Mouse (Mus musculus) heart, embryonic 10.5 days (tissue): ENCODE results near the gene Elmod1. TPM values are rescaled to one million over a fixed set of nuclear protein-coding genes. Genes with fewer than 3 reads are reported as not detected.

Experiments
- DNase-seq: peaks from one replicate; pipeline ENCODE4 v3.0.0-alpha.2; 2017; ENCODE audit warnings: low spot score
- H3K27ac ChIP-seq: fragments of 300-500 bp; sonication (generic); 2 replicates; pipeline ENCODE4 v1.5.1; 2016; ENCODE audit warnings: mild to moderate bottlenecking
- H3K27me3 ChIP-seq: fragments of 300-500 bp; sonication (generic); 2 replicates; pipeline ENCODE4 v1.6.1; 2016; ENCODE audit warnings: mild to moderate bottlenecking; ENCODE audit not compliant: poor library complexity, insufficient read depth, severe bottlenecking
- H3K36me3 ChIP-seq: fragments of 300-500 bp; sonication (generic); 2 replicates; pipeline ENCODE4 v1.6.1; 2016; ENCODE audit warnings: mild to moderate bottlenecking, moderate library complexity
- H3K4me1 ChIP-seq: fragments of 300-500 bp; sonication (generic); 2 replicates; pipeline ENCODE4 v1.6.1; 2016; ENCODE audit warnings: mild to moderate bottlenecking
- H3K4me3 ChIP-seq: fragments of 300-500 bp; sonication (generic); 2 replicates; pipeline ENCODE4 v1.5.1; 2016; ENCODE audit warnings: mild to moderate bottlenecking, moderate library complexity
- H3K9me3 ChIP-seq: fragments of 300-500 bp; sonication (generic); 2 replicates; pipeline ENCODE4 v1.6.1; 2016; ENCODE audit warnings: mild to moderate bottlenecking, moderate library complexity
- WGBS: fragments of 180-500 bp; shearing (Covaris S2); methylation state at CpG from one replicate; pipeline ENCODE4 v1.1.7; 2016; 5-methylcytosine and 5-hydroxymethylcytosine counted together
- polyA plus RNA-seq: library from polyadenylated mRNA; unstranded; fragments of >200 nt; fragmentation: Nextera tagmentation; extraction: Ambion mirVana; gene quantifications from 2 replicates; pipeline ENCODE4 v1.2.1, GENCODE M21; 2016

Gene Elmod1
- polyA plus RNA-seq, 1 experiment from 2014 or later, result not detected

DNA sequence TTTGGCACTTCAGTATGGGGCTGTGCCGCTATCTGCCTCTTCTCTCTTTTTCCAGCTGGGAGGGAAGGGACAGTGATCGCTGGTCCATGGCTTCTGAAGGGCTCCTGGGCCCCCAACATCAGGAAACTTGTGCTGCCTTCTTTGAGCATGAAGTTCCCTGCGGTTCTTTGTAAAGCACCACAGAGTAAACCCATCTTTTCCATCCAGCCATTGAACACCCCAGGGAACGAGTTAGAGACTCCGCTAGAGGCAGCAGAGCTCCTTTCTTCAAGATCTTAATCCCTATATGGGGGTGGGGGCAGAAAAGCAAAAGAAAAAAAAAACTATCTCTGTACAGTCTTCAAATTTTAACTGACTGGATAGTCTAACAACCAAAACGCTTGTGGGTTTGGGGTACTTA is 20.2 kb downstream of the Elmod1 start:
- Histone ChIP-seq H3K9me3 (no peaks in the 10 kb centered on the region), H3K36me3 (no peaks in the 10 kb centered on the region), H3K4me1 (0 out of 2 replicates have a peak, but pooled peaks cover 2% of the 10 kb centered on the region), H3K4me3 (no peak overlapping the region), H3K27me3 (no peaks in the 10 kb centered on the region), H3K27ac (no peak overlapping the region)
- DNase-seq, result no peak
- WGBS, result 28% methylated on average over 6 of the region's 6 CpGs

- no peak for DNase-seq
- Histone ChIP-seq H3K9me3 (no peaks in the 10 kb centered on the region), H3K27me3 (no peaks in the 10 kb centered on the region), H3K4me3 (no peak overlapping the region), H3K36me3 (no peaks in the 10 kb centered on the region), H3K27ac (no peak overlapping the region), H3K4me1 (no peaks in the 10 kb centered on the region)
- WGBS, result 95% methylated on average over 2 of the region's 2 CpGs
These were observed 27.6 kb downstream of the Elmod1 start for GRCm38 (mm10) chr9:53947463-53947862.

- H3K9me3 ChIP-seq, result no peaks in the 10 kb centered on the region
- DNase-seq, result no peak
- 82% methylated on average over 3 of the region's 3 CpGs for WGBS
- no peak overlapping the region for H3K27ac ChIP-seq
- no peaks in the 10 kb centered on the region for H3K27me3 ChIP-seq
- H3K4me3 ChIP-seq, result no peak overlapping the region
- no peaks in the 10 kb centered on the region for H3K36me3 ChIP-seq
- H3K4me1 ChIP-seq, result 0 out of 2 replicates have a peak, but pooled peaks cover 4% of the 10 kb centered on the region
These were observed 36.5 kb downstream of the Elmod1 start for GRCm38 (mm10) chr9:53938555-53938954.

- Histone ChIP-seq H3K4me3 (no peak overlapping the region), H3K27ac (no peak overlapping the region), H3K36me3 (no peaks in the 10 kb centered on the region), H3K9me3 (no peaks in the 10 kb centered on the region), H3K4me1 (0 out of 2 replicates have a peak, but pooled peaks cover 4% of the 10 kb centered on the region), H3K27me3 (no peaks in the 10 kb centered on the region)
- no peak for DNase-seq
- WGBS, result 72% methylated on average over 13 of the region's 13 CpGs
These were observed 40.9 kb downstream of the Elmod1 start for GRCm38 (mm10) chr9:53934179-53934578.

GRCm38 (mm10) chr9:53933375-53933774 is 41.7 kb downstream of the Elmod1 start:
- no peak for DNase-seq
- WGBS, result 83% methylated on average over 4 of the region's 4 CpGs
- H3K36me3 ChIP-seq, result no peaks in the 10 kb centered on the region

GRCm38 (mm10) chr9:53930906-53931305 is 44.2 kb downstream of the Elmod1 start:
- no peaks in the 10 kb centered on the region for H3K9me3 ChIP-seq
- H3K4me1 ChIP-seq, result 0 out of 2 replicates have a peak, but pooled peaks cover under 1% of the 10 kb centered on the region
- no peaks in the 10 kb centered on the region for H3K27me3 ChIP-seq
- 34% methylated on average over 7 of the region's 7 CpGs for WGBS
- H3K27ac ChIP-seq, result no peak overlapping the region
- H3K36me3 ChIP-seq, result no peaks in the 10 kb centered on the region
- DNase-seq, result no peak
- no peak overlapping the region for H3K4me3 ChIP-seq

More at GRCm38 (mm10) chr9:53933375-53933774, 41.7 kb downstream of the Elmod1 start:
- H3K4me1 ChIP-seq, result 0 out of 2 replicates have a peak, but pooled peaks cover 4% of the 10 kb centered on the region
- H3K9me3 ChIP-seq, result no peaks in the 10 kb centered on the region
- H3K27ac ChIP-seq, result no peak overlapping the region
- H3K4me3 ChIP-seq, result no peak overlapping the region
- no peaks in the 10 kb centered on the region for H3K27me3 ChIP-seq

- 87% methylated on average over 1 of the region's 1 CpGs for WGBS
- Histone ChIP-seq H3K9me3 (no peaks in the 10 kb centered on the region), H3K4me1 (no peaks in the 10 kb centered on the region), H3K27me3 (no peaks in the 10 kb centered on the region), H3K27ac (no peak overlapping the region), H3K36me3 (no peaks in the 10 kb centered on the region), H3K4me3 (no peak overlapping the region)
- DNase-seq, result no peak
These were observed 54.0 kb downstream of the Elmod1 start for GRCm38 (mm10) chr9:53921061-53921460.

DNA sequence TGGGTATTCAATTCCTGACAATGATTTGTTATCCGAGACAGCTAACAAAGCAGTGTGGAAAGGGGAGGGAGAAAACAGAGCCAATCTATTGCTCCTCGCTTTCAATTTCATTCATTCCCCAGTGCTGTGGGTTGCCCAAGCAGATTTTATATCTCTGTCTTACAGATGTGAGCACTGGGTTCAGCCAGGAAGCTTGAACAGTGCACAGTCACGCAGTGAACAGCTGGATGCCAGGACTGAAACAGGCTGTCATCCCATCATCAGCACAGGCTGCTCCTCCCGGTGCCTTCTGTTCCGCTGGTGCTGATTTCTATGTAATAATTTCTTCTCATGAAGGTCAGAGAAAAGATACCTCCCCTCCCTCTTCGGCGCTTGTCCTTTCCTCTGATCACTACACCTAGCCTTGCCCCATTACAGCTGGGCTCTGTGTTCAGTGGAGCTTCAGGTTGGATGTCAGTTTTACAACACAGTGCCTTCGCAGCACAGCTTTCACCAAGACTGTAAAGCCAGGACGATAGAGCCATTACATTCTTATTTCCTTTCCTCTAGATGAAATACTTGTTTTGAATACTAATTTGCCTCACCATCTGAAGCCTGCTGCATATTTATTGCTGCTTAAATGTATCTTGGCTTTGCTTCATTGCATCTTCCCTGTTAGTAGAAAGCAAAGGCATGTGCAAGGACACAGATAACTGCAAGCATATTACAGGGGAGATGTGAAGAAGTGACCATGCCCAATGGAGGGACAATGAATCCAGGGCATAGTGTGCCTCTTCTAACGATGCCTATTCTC is 59.0 kb downstream of the Elmod1 start:
- WGBS, result 74% methylated on average over 10 of the region's 10 CpGs
- DNase-seq, result no peak

DNA sequence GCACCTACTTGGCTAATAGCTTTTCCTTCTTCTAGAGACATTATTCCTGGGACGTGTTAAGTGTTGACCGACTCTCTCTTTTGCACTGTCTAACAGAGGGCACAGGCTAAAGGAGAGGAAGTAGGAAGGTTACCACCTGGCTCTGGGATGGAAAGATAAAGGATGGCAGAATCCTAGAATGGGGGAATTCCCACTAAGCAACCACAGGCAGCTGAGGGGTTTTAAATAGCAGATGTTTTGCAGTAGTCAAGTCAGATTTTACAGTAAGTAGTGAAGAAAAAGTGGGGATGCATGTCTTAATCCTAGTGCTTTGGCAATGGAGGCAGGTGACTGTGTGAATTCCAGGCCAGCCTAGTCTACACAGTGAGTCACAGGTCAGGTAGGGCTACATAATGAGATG is 64.3 kb downstream of the Elmod1 start:
- no peak overlapping the region for H3K4me3 ChIP-seq
- WGBS, result 75% methylated on average over 2 of the region's 2 CpGs
- H3K4me1 ChIP-seq, result no peaks in the 10 kb centered on the region
- no peaks in the 10 kb centered on the region for H3K9me3 ChIP-seq
- no peaks in the 10 kb centered on the region for H3K36me3 ChIP-seq
- no peak overlapping the region for H3K27ac ChIP-seq
- no peak for DNase-seq
- H3K27me3 ChIP-seq, result no peaks in the 10 kb centered on the region

More for the DNA sequence above, 59.0 kb downstream of the Elmod1 start:
- Histone ChIP-seq H3K27ac (no peak overlapping the region), H3K27me3 (no peaks in the 10 kb centered on the region), H3K4me3 (no peak overlapping the region), H3K9me3 (no peaks in the 10 kb centered on the region), H3K4me1 (no peaks in the 10 kb centered on the region), H3K36me3 (no peaks in the 10 kb centered on the region)

- WGBS, result 84% methylated on average over 5 of the region's 5 CpGs
- Histone ChIP-seq H3K36me3 (no peaks in the 10 kb centered on the region), H3K27ac (no peak overlapping the region), H3K4me3 (no peak overlapping the region), H3K4me1 (no peaks in the 10 kb centered on the region), H3K27me3 (no peaks in the 10 kb centered on the region), H3K9me3 (no peaks in the 10 kb centered on the region)
- DNase-seq, result no peak
These were observed 64.8 kb downstream of the Elmod1 start for GRCm38 (mm10) chr9:53910331-53910730.

DNA sequence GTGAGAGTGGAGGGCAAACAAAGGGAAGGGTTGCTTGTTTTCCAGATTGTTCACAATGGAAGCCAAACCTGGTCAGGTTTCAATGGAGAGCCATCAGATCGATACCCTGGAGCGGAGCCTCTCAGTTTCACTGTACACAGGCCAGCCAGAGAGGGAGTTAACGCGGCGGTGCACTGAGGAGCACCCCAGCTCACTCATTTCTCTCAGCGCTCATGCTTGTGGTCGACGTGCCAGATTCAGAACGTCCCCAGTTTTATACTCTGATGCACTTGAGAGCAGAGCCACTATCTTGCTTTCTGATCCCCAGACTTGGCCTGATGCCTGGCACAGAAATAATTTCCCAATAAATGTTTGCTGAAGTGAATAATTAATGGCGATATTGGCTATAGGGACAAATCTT is 68.3 kb downstream of the Elmod1 start:
- H3K27me3 ChIP-seq, result no peaks in the 10 kb centered on the region
- no peak for DNase-seq
- no peak overlapping the region for H3K4me3 ChIP-seq
- 83% methylated on average over 10 of the region's 10 CpGs for WGBS
- no peaks in the 10 kb centered on the region for H3K36me3 ChIP-seq
- H3K4me1 ChIP-seq, result no peaks in the 10 kb centered on the region
- no peaks in the 10 kb centered on the region for H3K9me3 ChIP-seq
- no peak overlapping the region for H3K27ac ChIP-seq

GRCm38 (mm10) chr9:53905418-53905817 is 69.7 kb downstream of the Elmod1 start:
- H3K27ac ChIP-seq, result no peak overlapping the region
- H3K4me1 ChIP-seq, result no peaks in the 10 kb centered on the region
- DNase-seq, result no peak
- no peaks in the 10 kb centered on the region for H3K36me3 ChIP-seq
- no peaks in the 10 kb centered on the region for H3K9me3 ChIP-seq
- H3K27me3 ChIP-seq, result no peaks in the 10 kb centered on the region
- WGBS, result 42% methylated on average over 3 of the region's 3 CpGs
- no peak overlapping the region for H3K4me3 ChIP-seq

- no peaks in the 10 kb centered on the region for H3K4me1 ChIP-seq
- H3K27me3 ChIP-seq, result no peaks in the 10 kb centered on the region
- H3K9me3 ChIP-seq, result no peaks in the 10 kb centered on the region
- DNase-seq, result no peak
- WGBS, result 84% methylated on average over 7 of the region's 7 CpGs
- H3K36me3 ChIP-seq, result no peaks in the 10 kb centered on the region
- H3K27ac ChIP-seq, result no peak overlapping the region
- H3K4me3 ChIP-seq, result no peak overlapping the region
These were observed 71.8 kb downstream of the Elmod1 start for GRCm38 (mm10) chr9:53903215-53903842.
